Mouse (Mus musculus): ENCODE measurements around the gene Lypd3. TPM values are rescaled to one million over a fixed set of nuclear protein-coding genes. Genes with fewer than 3 reads are reported as not detected.
A peak's percentile ranks its signal among the peaks of the same experiment; 100 is the strongest.

The Lypd3 gene
- polyA plus RNA-seq, 1 experiment from 2014 or later, result 0.05 TPM

GRCm38 (mm10) chr7:24621193-24621592, 15.2 kb upstream of the Lypd3 start:
- H3K4me2 ChIP-seq (ENCODE audit: low read depth, low read length), result no peak overlapping the region
- H3K27me3 ChIP-seq (ENCODE audit: control insufficient read depth, insufficient read depth, low read depth, low read length), result no peaks in the 10 kb centered on the region
- H3K27ac ChIP-seq (ENCODE audit: low read length), result no peak overlapping the region
- H3K9me3 ChIP-seq (replicated peaks; ENCODE audit: control insufficient read depth, low read length), result no peaks in the 10 kb centered on the region
- H3K4me3 ChIP-seq (ENCODE audit: low read depth, low read length), result no peak overlapping the region
- H3K4me1 ChIP-seq (ENCODE audit: control insufficient read depth, low read depth, low read length), result no peaks in the 10 kb centered on the region
- H3K9ac ChIP-seq (ENCODE audit: low read depth, low read length), result no peak overlapping the region
- no peaks in the 10 kb centered on the region; the same call in 1 of the 2 replicates for H3K36me3 ChIP-seq (ENCODE audit: control insufficient read depth, insufficient read depth)
- ATAC-seq (ENCODE audit: low read depth), result no peak
- 65% methylated on average over 3 of the region's 3 CpGs for WGBS (ENCODE audit: insufficient replicate concordance)

GRCm38 (mm10) chr7:24622967-24623366, 13.4 kb upstream of the Lypd3 start:
- Histone ChIP-seq H3K27ac (ENCODE audit: low read length) (no peak overlapping the region), H3K4me2 (ENCODE audit: low read depth, low read length) (no peak overlapping the region), H3K9ac (ENCODE audit: low read depth, low read length) (no peak overlapping the region), H3K9me3 (replicated peaks; ENCODE audit: control insufficient read depth, low read length) (no peaks in the 10 kb centered on the region), H3K36me3 (ENCODE audit: control insufficient read depth, insufficient read depth) (no peaks in the 10 kb centered on the region; the same call in 1 of the 2 replicates), H3K4me1 (ENCODE audit: control insufficient read depth, low read depth, low read length) (no peaks in the 10 kb centered on the region), H3K27me3 (ENCODE audit: control insufficient read depth, insufficient read depth, low read depth, low read length) (no peaks in the 10 kb centered on the region), H3K4me3 (ENCODE audit: low read depth, low read length) (no peak overlapping the region)
- ATAC-seq (ENCODE audit: low read depth), result no peak
- WGBS (ENCODE audit: insufficient replicate concordance), result 63% methylated on average over 6 of the region's 6 CpGs

GRCm38 (mm10) chr7:24628685-24629610, 7.4 kb upstream of the Lypd3 start:
- ATAC-seq (ENCODE audit: low read depth), result peak; percentile 88
- H3K36me3 ChIP-seq (ENCODE audit: control insufficient read depth, insufficient read depth), result no peaks in the 10 kb centered on the region

GRCm38 (mm10) chr7:24629672-24630071, 6.7 kb upstream of the Lypd3 start:
- 51% methylated on average over 4 of the region's 4 CpGs for WGBS (ENCODE audit: insufficient replicate concordance)
- Histone ChIP-seq H3K9me3 (replicated peaks; ENCODE audit: control insufficient read depth, low read length) (no peaks in the 10 kb centered on the region), H3K27me3 (ENCODE audit: control insufficient read depth, insufficient read depth, low read depth, low read length) (no peaks in the 10 kb centered on the region), H3K36me3 (ENCODE audit: control insufficient read depth, insufficient read depth) (no peaks in the 10 kb centered on the region), H3K4me1 (ENCODE audit: control insufficient read depth, low read depth, low read length) (peaks cover 6% of the 10 kb centered on the region; the same call in 1 of the 2 replicates), H3K4me2 (ENCODE audit: low read depth, low read length) (no peak overlapping the region), H3K27ac (ENCODE audit: low read length) (no peak overlapping the region), H3K9ac (ENCODE audit: low read depth, low read length) (no peak overlapping the region), H3K4me3 (ENCODE audit: low read depth, low read length) (no peak overlapping the region)
- no peak for ATAC-seq (ENCODE audit: low read depth)

More at GRCm38 (mm10) chr7:24628685-24629610, 7.4 kb upstream of the Lypd3 start:
- Histone ChIP-seq H3K27me3 (ENCODE audit: control insufficient read depth, insufficient read depth, low read depth, low read length) (no peaks in the 10 kb centered on the region), H3K9ac (ENCODE audit: low read depth, low read length) (peak overlapping the region; percentile 56; the same call in 1 of the 2 replicates), H3K9me3 (replicated peaks; ENCODE audit: control insufficient read depth, low read length) (no peaks in the 10 kb centered on the region), H3K27ac (ENCODE audit: low read length) (no peak overlapping the region), H3K4me1 (ENCODE audit: control insufficient read depth, low read depth, low read length) (peaks cover 6% of the 10 kb centered on the region; the same call in 1 of the 2 replicates), H3K4me2 (ENCODE audit: low read depth, low read length) (peak overlapping the region; percentile 64), H3K4me3 (ENCODE audit: low read depth, low read length) (peak overlapping the region; percentile 41)
- WGBS (ENCODE audit: insufficient replicate concordance), result 7% methylated on average over 33 of the region's 33 CpGs

- H3K9ac ChIP-seq (ENCODE audit: low read depth, low read length), result no peak overlapping the region
- no peak for ATAC-seq (ENCODE audit: low read depth)
- no peaks in the 10 kb centered on the region for H3K9me3 ChIP-seq (replicated peaks; ENCODE audit: control insufficient read depth, low read length)
- H3K27me3 ChIP-seq (ENCODE audit: control insufficient read depth, insufficient read depth, low read depth, low read length), result no peaks in the 10 kb centered on the region
- no peak overlapping the region for H3K27ac ChIP-seq (ENCODE audit: low read length)
- H3K4me1 ChIP-seq (ENCODE audit: control insufficient read depth, low read depth, low read length), result peaks cover 6% of the 10 kb centered on the region; the same call in 1 of the 2 replicates
- H3K36me3 ChIP-seq (ENCODE audit: control insufficient read depth, insufficient read depth), result no peaks in the 10 kb centered on the region
- WGBS (ENCODE audit: insufficient replicate concordance), result 72% methylated on average over 10 of the region's 10 CpGs
- H3K4me2 ChIP-seq (ENCODE audit: low read depth, low read length), result no peak overlapping the region
- no peak overlapping the region for H3K4me3 ChIP-seq (ENCODE audit: low read depth, low read length)
Observed at GRCm38 (mm10) chr7:24630116-24630880, 6.1 kb upstream of the Lypd3 start.

GRCm38 (mm10) chr7:24637046-24637445, 696 bp downstream of the Lypd3 start:
- Histone ChIP-seq H3K4me2 (ENCODE audit: low read depth, low read length) (no peak overlapping the region), H3K27me3 (ENCODE audit: control insufficient read depth, insufficient read depth, low read depth, low read length) (peaks cover 41% of the 10 kb centered on the region), H3K4me1 (ENCODE audit: control insufficient read depth, low read depth, low read length) (peaks cover 4% of the 10 kb centered on the region), H3K36me3 (ENCODE audit: control insufficient read depth, insufficient read depth) (no peaks in the 10 kb centered on the region), H3K9me3 (replicated peaks; ENCODE audit: control insufficient read depth, low read length) (no peaks in the 10 kb centered on the region), H3K9ac (ENCODE audit: low read depth, low read length) (no peak overlapping the region), H3K27ac (ENCODE audit: low read length) (no peak overlapping the region), H3K4me3 (ENCODE audit: low read depth, low read length) (no peak overlapping the region)
- 7% methylated on average over 18 of the region's 18 CpGs for WGBS (ENCODE audit: insufficient replicate concordance)
- ATAC-seq (ENCODE audit: low read depth), result no peak

GRCm38 (mm10) chr7:24638026-24638856, 1.9 kb downstream of the Lypd3 start:
- peaks cover 41% of the 10 kb centered on the region for H3K27me3 ChIP-seq (ENCODE audit: control insufficient read depth, insufficient read depth, low read depth, low read length)
- WGBS (ENCODE audit: insufficient replicate concordance), result 4% methylated on average over 35 of the region's 35 CpGs
- H3K9ac ChIP-seq (ENCODE audit: low read depth, low read length), result no peak overlapping the region
- H3K4me3 ChIP-seq (ENCODE audit: low read depth, low read length), result peak overlapping the region; percentile 51
- no peak overlapping the region for H3K27ac ChIP-seq (ENCODE audit: low read length)
- peak overlapping the region; percentile 72 for H3K4me2 ChIP-seq (ENCODE audit: low read depth, low read length)
- no peaks in the 10 kb centered on the region for H3K9me3 ChIP-seq (replicated peaks; ENCODE audit: control insufficient read depth, low read length)
- no peaks in the 10 kb centered on the region for H3K36me3 ChIP-seq (ENCODE audit: control insufficient read depth, insufficient read depth)
- no peak for ATAC-seq (ENCODE audit: low read depth)
- H3K4me1 ChIP-seq (ENCODE audit: control insufficient read depth, low read depth, low read length), result peaks cover 4% of the 10 kb centered on the region

- Histone ChIP-seq H3K36me3 (ENCODE audit: control insufficient read depth, insufficient read depth) (no peaks in the 10 kb centered on the region), H3K27me3 (ENCODE audit: control insufficient read depth, insufficient read depth, low read depth, low read length) (peaks cover 41% of the 10 kb centered on the region), H3K4me3 (ENCODE audit: low read depth, low read length) (no peak overlapping the region), H3K4me1 (ENCODE audit: control insufficient read depth, low read depth, low read length) (peaks cover 4% of the 10 kb centered on the region), H3K27ac (ENCODE audit: low read length) (no peak overlapping the region), H3K4me2 (ENCODE audit: low read depth, low read length) (no peak overlapping the region), H3K9me3 (replicated peaks; ENCODE audit: control insufficient read depth, low read length) (no peaks in the 10 kb centered on the region), H3K9ac (ENCODE audit: low read depth, low read length) (no peak overlapping the region)
- ATAC-seq (ENCODE audit: low read depth), result no peak
- 59% methylated on average over 13 of the region's 13 CpGs for WGBS (ENCODE audit: insufficient replicate concordance)
Observed at GRCm38 (mm10) chr7:24640450-24640849, 4.1 kb downstream of the Lypd3 start.
